Mouse (Mus musculus): ENCODE measurements around the gene Gdpd5.

DNA sequence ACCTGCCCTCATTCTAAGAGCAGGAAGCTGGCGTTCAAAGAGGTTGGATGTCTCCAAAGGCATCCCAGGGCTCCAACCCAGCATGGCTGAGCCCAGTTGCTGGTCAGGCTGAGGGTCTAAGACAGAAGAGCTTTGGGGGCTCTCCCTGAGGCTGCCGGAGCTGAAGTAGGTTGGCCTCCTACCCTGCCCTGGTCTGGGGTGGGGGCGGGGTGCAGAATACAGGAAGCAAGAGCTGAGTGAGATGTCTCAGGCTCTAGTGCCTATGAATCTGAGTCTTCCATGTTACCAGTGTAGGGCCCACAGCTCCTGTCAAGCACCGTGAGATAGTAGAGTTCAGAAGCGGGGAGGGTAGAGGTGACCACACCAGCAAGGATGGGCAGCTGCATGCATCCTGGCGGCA lies 51.6 kb downstream of the Gdpd5 start:
- TF ChIP-seq CTCF (IDR thresholded peaks at IDR 0.05; ENCODE audit: extremely low read depth, insufficient read depth, low read length) (no peak), POLR2A (IDR thresholded peaks at IDR 0.05; ENCODE audit: extremely low read depth, insufficient read depth, low read length) (no peak)

Data from cortical plate, adult 2 months (tissue).